Mouse (Mus musculus) thymus, postnatal 4 days (tissue): Measurements from ENCODE around the gene Shoc2.
A peak's percentile ranks its signal among the peaks of the same experiment; 100 is the strongest.
"Not testable (repeated sequence)": the region's sequence is repeated elsewhere in the genome, so short reads cannot be mapped to it uniquely, and the experiment has no call there.

Experiments used
- DNase-seq: peaks from one replicate; pipeline ENCODE4 v3.0.0; 2021

The Shoc2 gene

GRCm38 (mm10) chr19:53943802-53944785 is at the start of gene Shoc2, which contains the start of gene Bbip1:
Gene Shoc2 (plus strand): TSS chr19:53944306.
Gene Bbip1 (minus strand): TSS chr19:53944627.
- peak; percentile 99 for DNase-seq

- peak; percentile 51 for DNase-seq
These were observed 49.5 kb upstream of the Shoc2 start for GRCm38 (mm10) chr19:53894538-53895121.

GRCm38 (mm10) chr19:53898046-53898445 is 46.1 kb upstream of the Shoc2 start:
- DNase-seq = no peak

- DNase-seq = no peak
These were observed 45.6 kb upstream of the Shoc2 start for GRCm38 (mm10) chr19:53898498-53898897.

GRCm38 (mm10) chr19:53898970-53899900 is 44.9 kb upstream of the Shoc2 start:
- no peak for DNase-seq

GRCm38 (mm10) chr19:53899941-53900610 is 44.0 kb upstream of the Shoc2 start:
- peak; percentile 33 for DNase-seq

- DNase-seq = peak; percentile 54
These were observed 42.0 kb upstream of the Shoc2 start for GRCm38 (mm10) chr19:53901931-53902738.

- DNase-seq = peak; percentile 94
These were observed 41.2 kb upstream of the Shoc2 start for GRCm38 (mm10) chr19:53902739-53903487.

GRCm38 (mm10) chr19:53903507-53904321 is 40.4 kb upstream of the Shoc2 start:
- peak; percentile 74 for DNase-seq

- DNase-seq = no peak
These were observed 39.1 kb upstream of the Shoc2 start for GRCm38 (mm10) chr19:53904833-53905480.

GRCm38 (mm10) chr19:53906033-53906702 is 37.9 kb upstream of the Shoc2 start:
- no peak for DNase-seq

- DNase-seq = not testable (repeated sequence)
These were observed 37.4 kb upstream of the Shoc2 start for GRCm38 (mm10) chr19:53906703-53907070.

- no peak for DNase-seq
These were observed 29.2 kb upstream of the Shoc2 start for GRCm38 (mm10) chr19:53914950-53915349.

- DNase-seq = no peak
These were observed 24.6 kb upstream of the Shoc2 start for GRCm38 (mm10) chr19:53919541-53919940.

- DNase-seq = not testable (repeated sequence)
These were observed 22.1 kb upstream of the Shoc2 start for GRCm38 (mm10) chr19:53921996-53922395.

- DNase-seq = peak; percentile 75
These were observed 18.8 kb upstream of the Shoc2 start for GRCm38 (mm10) chr19:53925338-53925751.

GRCm38 (mm10) chr19:53926705-53927104 is 17.4 kb upstream of the Shoc2 start:
- no peak for DNase-seq

GRCm38 (mm10) chr19:53929218-53929617 is 14.9 kb upstream of the Shoc2 start:
- no peak for DNase-seq
